Mouse (Mus musculus): ENCODE measurements at regions not wholly inside any gene's neighbourhood (a gene's known extent, or its start where the extent isn't known, plus 50 kb on each side); places are given as distances from the start of the nearest gene placed in this dataset.

DNA sequence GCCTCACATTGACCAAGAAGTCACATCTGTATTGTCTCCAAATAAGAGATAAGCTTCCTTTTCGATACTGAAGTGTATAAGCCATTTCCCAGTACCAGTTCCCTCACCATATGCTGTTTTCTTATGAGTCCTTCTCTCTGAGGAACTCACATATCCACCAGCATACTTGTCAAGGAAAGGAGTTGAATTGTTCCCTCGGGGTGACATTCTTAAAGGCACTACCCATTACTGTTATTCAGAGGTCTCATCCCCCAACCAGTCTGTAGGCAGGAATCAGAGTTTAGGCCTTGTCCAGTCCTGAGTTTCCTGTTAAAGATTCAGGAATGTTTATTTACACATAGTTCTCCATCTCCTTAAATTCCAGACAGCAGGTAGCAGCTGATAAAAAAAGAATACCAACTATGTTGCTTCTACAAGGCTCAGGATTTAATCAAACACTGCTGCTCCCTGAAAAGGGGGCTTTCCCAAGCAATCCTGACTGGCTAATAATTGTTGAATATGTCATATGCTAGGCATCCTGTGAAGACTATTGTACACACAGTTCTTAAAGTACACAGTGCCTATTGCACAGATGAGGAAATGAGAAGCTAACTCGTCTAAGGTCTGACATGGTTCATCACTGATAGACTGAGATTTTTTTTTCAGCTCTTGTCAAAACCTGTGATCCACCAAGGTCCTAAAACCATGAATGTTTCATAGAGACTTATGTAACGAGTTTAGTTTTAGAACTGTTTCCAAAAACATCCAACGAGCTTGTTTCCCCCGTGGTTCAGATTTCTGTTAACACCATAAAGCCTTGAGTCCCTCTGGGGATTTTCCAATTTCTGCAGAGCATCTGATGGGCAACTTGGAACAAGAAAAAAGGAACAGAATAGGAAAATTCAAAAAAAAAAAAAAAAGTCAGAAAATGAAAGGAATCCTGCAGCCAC, 52.5 kb upstream of the Tfpi start:
- Histone ChIP-seq H3K9ac (ENCODE audit: low read length) (no peak overlapping the region), H3K27ac (ENCODE audit: low read length) (no peak overlapping the region), H3K27me3 (ENCODE audit: control insufficient read depth, insufficient read depth, low read length) (no peaks in the 10 kb centered on the region), H3K4me2 (ENCODE audit: low read depth, low read length) (no peak overlapping the region), H3K4me1 (ENCODE audit: control insufficient read depth, insufficient read depth, low read length) (peaks cover 4% of the 10 kb centered on the region; the same call in 1 of the 2 replicates), H3K4me3 (ENCODE audit: low read length) (no peak overlapping the region), H3K36me3 (ENCODE audit: control insufficient read depth, insufficient read depth) (no peaks in the 10 kb centered on the region), H3K9me3 (replicated peaks; ENCODE audit: control insufficient read depth, low read length) (no peaks in the 10 kb centered on the region)
- ATAC-seq (replicated peaks; ENCODE audit: extremely low read depth, insufficient read depth, low FRiP score): no peak
- 53% methylated on average over 6 of the region's 6 CpGs for WGBS

Data from heart, embryonic 16.5 days (tissue).